23 mouse cellular contexts compared by ENCODE assay signal in the genomic region with DNA sequence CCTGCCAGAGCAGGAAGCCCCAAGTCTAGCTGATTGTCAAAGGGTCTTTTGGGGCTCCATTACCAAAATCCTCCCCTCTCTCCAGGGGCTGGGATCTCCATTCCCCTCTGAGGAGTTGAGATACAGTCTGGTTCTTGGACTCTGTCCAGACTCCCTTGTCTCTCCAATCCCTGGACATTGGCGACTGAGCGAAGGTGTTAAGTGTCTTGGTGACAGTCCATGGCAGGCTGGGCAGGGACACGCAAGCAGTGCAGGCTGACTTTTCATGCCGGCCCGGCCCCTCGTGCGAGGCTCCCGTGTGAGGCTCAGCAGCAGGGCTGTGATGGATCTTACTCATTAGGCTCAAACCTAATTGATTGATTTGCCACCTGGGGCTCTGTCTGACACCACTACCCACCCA. TPM values are rescaled to one million over a fixed set of nuclear protein-coding genes. Genes with fewer than 3 reads are reported as not detected.
DNase-seq lines count a peak whose midpoint lies in the region; ATAC-seq and TF ChIP-seq lines count a peak whose summit lies in the region.
"Had no signal": no experiment of that assay in that cellular context is flagged by ENCODE, and none has a peak within 500 bp of the region (broad histone marks: within the 10 kb centered on the region; RNA-seq: fewer than 3 reads in every experiment).

No protein-coding gene starts in this region.

- WGBS in heart, postnatal 0 days = 33% methylated on average over 8 of the region's 8 CpGs

- no peak overlapping the region for H3K9ac ChIP-seq in heart, postnatal 0 days (replicated peaks; ENCODE audit: low read depth, low read length)
- H3K9ac ChIP-seq: embryonic facial prominence, embryonic 12.5 days; liver, postnatal 0 days had no signal

- peaks cover 60% of the 10 kb centered on the region for H3K4me1 ChIP-seq in heart, postnatal 0 days (ENCODE audit: control insufficient read depth, insufficient read depth)

- peak; percentile 65 for ATAC-seq in heart, postnatal 0 days (ENCODE audit: insufficient read depth, low read depth)
- ATAC-seq: activated CD4-positive, CD25-positive, alpha-beta regulatory T cell, adult 4 months; inflammation-experienced regulatory T-cells, adult 6 months; liver, postnatal 0 days; Patski had no signal

- peak; percentile 97 for DNase-seq in heart, adult 11 months
- no peak for DNase-seq in heart, adult 8-10 months (ENCODE audit: low spot score)
- DNase-seq in brain, embryonic 14.5 days (ENCODE audit: low read depth) = peak; percentile 40
- peak; percentile 62 to 71 for DNase-seq in heart, adult 9 months (ENCODE audit: low spot score in 2 of 2)
- DNase-seq in heart, postnatal 0 days (ENCODE audit: low spot score) = peak; percentile 84
- DNase-seq in liver = no peak
- DNase-seq in urinary bladder, postnatal 36 days (ENCODE audit: low spot score in 2 of 2) = no peak
- DNase-seq: adrenal gland, postnatal 14 days; cerebellum, adult 2 months; kidney, adult 8-10 months; kidney, postnatal 25 days; liver, postnatal 0 days; lung, postnatal 36 days; retina, postnatal 1 day had no signal

- TF ChIP-seq POLR2A in brain, embryonic 14.5 days (IDR thresholded peaks at IDR 0.05; ENCODE audit: borderline replicate concordance, extremely low read depth, insufficient read depth, insufficient read length, poor library complexity, severe bottlenecking) = no peak

- H3K27me3 ChIP-seq in heart, postnatal 0 days (ENCODE audit: control insufficient read depth, insufficient read depth, low read length) = no peaks in the 10 kb centered on the region
- H3K27me3 ChIP-seq: embryonic facial prominence, embryonic 12.5 days; Patski had no signal

- peak overlapping the region; percentile 71 for H3K27ac ChIP-seq in heart, postnatal 0 days (ENCODE audit: low read depth)
- H3K27ac ChIP-seq: embryonic facial prominence, embryonic 12.5 days; hindbrain, embryonic 10.5 days had no signal

- H3K36me3 ChIP-seq in heart, postnatal 0 days (replicated peaks; ENCODE audit: control insufficient read depth, insufficient read depth, low read length) = peaks cover 34% of the 10 kb centered on the region

- H3K4me2 ChIP-seq in heart, postnatal 0 days (ENCODE audit: low read depth, low read length) = no peak overlapping the region
- H3K4me2 ChIP-seq: embryonic facial prominence, embryonic 12.5 days had no signal

- TF ChIP-seq CTCF in brain, embryonic 14.5 days (IDR thresholded peaks at IDR 0.05; ENCODE audit: borderline replicate concordance, extremely low read depth, insufficient read depth, insufficient read length) = no peak
- TF ChIP-seq CTCF in heart, postnatal 0 days (IDR thresholded peaks at IDR 0.05; ENCODE audit: low read depth) = no peak

- no peak for TF ChIP-seq EP300 in heart, postnatal 0 days (IDR thresholded peaks at IDR 0.05; ENCODE audit: low read depth)

- H3K9me3 ChIP-seq in heart, postnatal 0 days (replicated peaks; ENCODE audit: control insufficient read depth, low read length) = no peaks in the 10 kb centered on the region
- H3K9me3 ChIP-seq: embryonic facial prominence, embryonic 12.5 days; hindbrain, embryonic 10.5 days had no signal

- H3K4me3 ChIP-seq in heart, postnatal 0 days (ENCODE audit: low read depth, low read length) = no peak overlapping the region
- H3K4me3 ChIP-seq: embryonic facial prominence, embryonic 12.5 days; hindbrain, embryonic 10.5 days had no signal

RNA-seq across cellular contexts. Expression of gene Tcap, which starts 9.3 kb away (rescaled TPM):
- 1,000 to 10,000 TPM; 2,176 to 4,520 (median 3,450) TPM for total RNA-seq in heart, adult 8-10 months (2022)
- 0.38 and 0.48 TPM in 2 replicates for polyA plus RNA-seq in brain, embryonic 14.5 days (2012; rRNA removed)
- 293 and 299 TPM in 2 replicates for total RNA-seq in heart, postnatal 0 days (2014; rRNA removed; ENCODE audit: low replicate concordance)
- polyA plus RNA-seq in heart, postnatal 0 days (2015; fragmentation: Nextera tagmentation; extraction: Ambion mirVana) = 455 and 518 TPM in 2 replicates
- total RNA-seq: common myeloid progenitor, adult 5-6 weeks; neutrophil, adult 5-6 weeks had no signal
- polyA plus RNA-seq: activated CD4-positive, CD25-positive, alpha-beta regulatory T cell, adult 4 months; inflammation-experienced regulatory T-cells, adult 6 months; Patski had no signal

RNA-seq across cellular contexts. Expression of gene Pnmt, which starts 12.0 kb away (rescaled TPM):
- 1 to 10 TPM in 3 of 4 experiments, not detected in 1; 1.2 to 1.6 (median 1.4) TPM for total RNA-seq in heart, adult 8-10 months (2022)
- polyA plus RNA-seq in brain, embryonic 14.5 days (2012; rRNA removed) = 0.88 and 1.6 TPM in 2 replicates
- total RNA-seq in heart, postnatal 0 days (2014; rRNA removed; ENCODE audit: low replicate concordance) = 4.2 TPM in 1 of 2 replicates, not detected in the other
- polyA plus RNA-seq in heart, postnatal 0 days (2015; fragmentation: Nextera tagmentation; extraction: Ambion mirVana) = 0.26 TPM in 1 of 2 replicates, not detected in the other
- total RNA-seq: common myeloid progenitor, adult 5-6 weeks; layer of hippocampus, postnatal 10 days; neutrophil, adult 5-6 weeks had no signal
- polyA plus RNA-seq: activated CD4-positive, CD25-positive, alpha-beta regulatory T cell, adult 4 months; inflammation-experienced regulatory T-cells, adult 6 months; liver, postnatal 0 days; Patski; small intestine, adult 2 months had no signal

RNA-seq across cellular contexts. Expression of gene Stard3, which starts 16.1 kb away (rescaled TPM):
- 10 to 100 TPM; 17.2 to 28.8 (median 23.7) TPM for total RNA-seq in heart, adult 8-10 months (2022)
- polyA plus RNA-seq in brain, embryonic 14.5 days (2012; rRNA removed) = 66.1 and 124 TPM in 2 replicates
- 44.8 and 53.6 TPM in 2 replicates for total RNA-seq in heart, postnatal 0 days (2014; rRNA removed; ENCODE audit: low replicate concordance)
- 34.7 and 35.3 TPM in 2 replicates for polyA plus RNA-seq in heart, postnatal 0 days (2015; fragmentation: Nextera tagmentation; extraction: Ambion mirVana)

RNA-seq across cellular contexts. Expression of gene Pgap3, which starts 26.0 kb away (rescaled TPM):
- total RNA-seq in heart, adult 8-10 months (2022) = 1 to 10 TPM; 8.2 to 9.6 (median 8.9) TPM
- polyA plus RNA-seq in brain, embryonic 14.5 days (2012; rRNA removed) = 12.0 and 16.9 TPM in 2 replicates
- total RNA-seq in heart, postnatal 0 days (2014; rRNA removed; ENCODE audit: low replicate concordance) = 35.7 and 46.0 TPM in 2 replicates
- 15.9 and 18.2 TPM in 2 replicates for polyA plus RNA-seq in heart, postnatal 0 days (2015; fragmentation: Nextera tagmentation; extraction: Ambion mirVana)

RNA-seq across cellular contexts. Expression of gene Ppp1r1b, which starts 26.1 kb away (rescaled TPM):
- total RNA-seq in heart, adult 8-10 months (2022) = 10 to 100 TPM in 2 of 4 experiments, 1 to 10 TPM in 2; 4.0 to 11.3 (median 7.1) TPM
- 6.9 and 18.2 TPM in 2 replicates for polyA plus RNA-seq in brain, embryonic 14.5 days (2012; rRNA removed)
- total RNA-seq in heart, postnatal 0 days (2014; rRNA removed; ENCODE audit: low replicate concordance) = 16.3 and 18.6 TPM in 2 replicates
- 32.1 and 38.5 TPM in 2 replicates for polyA plus RNA-seq in heart, postnatal 0 days (2015; fragmentation: Nextera tagmentation; extraction: Ambion mirVana)
- total RNA-seq: common myeloid progenitor, adult 5-6 weeks; neutrophil, adult 5-6 weeks had no signal
- polyA plus RNA-seq: activated CD4-positive, CD25-positive, alpha-beta regulatory T cell, adult 4 months; inflammation-experienced regulatory T-cells, adult 6 months had no signal

Comparison
In these comparisons a context has a peak if more than half of its experiments do, and no peak if none do; other contexts are left out.
1. DNase-seq: peak in heart, adult 11 months (single experiment), brain, embryonic 14.5 days (single experiment), heart, adult 9 months (2 of 2) and heart, postnatal 0 days (single experiment); none in heart, adult 8-10 months (single experiment), liver (single experiment) and urinary bladder, postnatal 36 days (0 of 2).